Mouse (Mus musculus) heart, postnatal 14 days (tissue): Measurements from ENCODE around the gene Chn2. TPM values are rescaled to one million over a fixed set of nuclear protein-coding genes. Genes with fewer than 3 reads are reported as not detected.
"Not testable (repeated sequence)": the region's sequence is repeated elsewhere in the genome, so short reads cannot be mapped to it uniquely, and the experiment has no call there.

Experiments
- DNase-seq, 2 experiments: peaks; one replicate each; pipeline ENCODE4 v3.0.0; 2021 to 2022
- intact Hi-C: fragments of 180-260 bp; cut with DNase I; formaldehyde crosslinking; loops from one replicate; pipeline ENCODE4 v1.15.1; 2025
- total RNA-seq, 2 experiments: library from RNA; stranded (reverse); gene quantifications; 2 replicates each; pipeline ENCODE4 v1.2.3; 2021

The Chn2 gene
- total RNA-seq, 2 experiments from 2014 or later = 3.7 to 4.3 TPM

GRCm38 (mm10) chr6:54177081-54177480 lies 137.7 kb downstream of the Chn2 start:
- intact Hi-C loops, DNase-seq: not testable (repeated sequence)

- intact Hi-C loops = no loop called here
- no peak for DNase-seq
Observed at GRCm38 (mm10) chr6:54179056-54179873, 139.9 kb downstream of the Chn2 start.

GRCm38 (mm10) chr6:54179874-54180212 lies 140.5 kb downstream of the Chn2 start:
- no peak for DNase-seq
- intact Hi-C loops = no loop called here

- DNase-seq = no peak
- intact Hi-C loops = no loop called here
Observed at GRCm38 (mm10) chr6:54183825-54184578, 144.6 kb downstream of the Chn2 start.

DNA sequence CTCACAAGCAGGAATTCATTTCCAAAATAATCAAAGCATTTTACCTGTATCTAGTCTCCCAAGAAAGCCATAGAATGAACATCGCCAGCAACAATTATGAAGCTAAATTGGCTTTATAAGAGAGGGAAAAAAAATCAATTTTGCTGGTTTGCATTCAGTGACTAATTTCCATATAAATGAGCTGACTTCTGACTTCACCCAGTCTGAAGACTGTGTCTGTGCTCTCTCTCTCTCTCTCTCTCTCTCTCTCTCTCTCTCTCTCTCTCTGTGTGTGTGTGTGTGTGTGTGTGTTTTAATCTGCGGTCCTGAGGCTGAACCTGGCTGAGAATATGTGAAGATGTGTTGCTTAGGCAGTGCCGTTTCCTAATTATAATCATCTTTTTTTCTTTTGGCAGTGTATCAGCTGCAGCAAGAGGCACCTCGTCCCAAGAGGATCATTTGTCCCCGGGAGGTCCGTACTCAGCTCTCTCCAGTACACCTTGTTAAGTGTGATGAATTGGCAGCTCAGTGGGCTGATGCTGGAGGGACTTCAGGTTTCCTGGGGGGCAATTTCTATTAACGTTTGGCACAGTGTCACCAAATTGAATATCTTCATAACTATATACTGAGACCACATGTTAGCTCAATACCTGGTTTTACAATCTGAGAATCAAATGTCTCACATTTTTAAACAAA lies 154.4 kb downstream of the Chn2 start:
- no peak for DNase-seq
- intact Hi-C loops = no loop called here

DNA sequence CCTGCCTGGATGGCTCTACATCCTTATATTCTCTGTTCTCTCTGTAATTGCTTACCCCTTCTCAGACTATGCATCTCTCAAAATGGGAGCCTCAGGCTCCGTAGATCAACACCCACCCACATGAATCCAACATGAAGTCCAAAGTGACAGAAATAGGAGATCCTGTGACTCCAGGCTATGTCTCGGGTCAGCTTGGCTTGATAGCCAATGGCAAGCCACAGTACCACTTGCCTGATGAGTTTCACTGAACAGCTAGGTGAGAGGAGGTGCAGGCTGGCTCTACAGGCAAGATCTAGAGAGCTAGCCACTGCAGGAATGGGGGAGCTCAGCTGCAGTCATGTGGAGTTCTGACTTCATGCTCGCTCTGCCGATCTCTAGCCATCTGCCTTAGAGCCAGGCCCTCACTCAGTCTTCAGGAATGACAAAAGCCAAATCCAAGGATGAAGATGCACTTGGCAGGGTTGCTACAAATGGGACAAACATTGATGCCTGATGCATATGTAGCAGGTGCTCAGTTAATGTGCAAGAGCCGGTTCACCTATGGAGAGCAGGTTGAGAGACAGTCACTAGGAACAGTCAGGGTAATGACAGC lies 158.6 kb downstream of the Chn2 start:
- no peak for DNase-seq
- intact Hi-C loops = no loop called here

DNA sequence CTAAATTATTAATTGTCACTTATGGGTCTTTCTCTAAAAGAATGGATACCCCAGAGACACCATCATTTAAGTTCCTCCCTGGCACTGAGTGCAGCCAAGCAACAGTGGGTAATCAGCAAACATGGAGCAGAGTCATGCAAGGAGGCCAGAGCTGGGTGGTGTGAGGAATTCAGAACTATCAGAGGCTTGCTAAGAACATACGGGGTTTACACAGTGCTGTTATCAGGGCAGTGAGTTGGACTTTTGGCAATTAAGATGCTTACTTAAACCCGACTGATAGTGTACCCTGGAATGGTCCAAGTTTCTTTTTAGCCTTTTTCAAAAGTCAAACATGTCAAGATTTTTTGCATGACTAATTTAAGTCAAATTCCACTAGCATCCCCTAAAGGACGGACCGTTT lies 160.2 kb downstream of the Chn2 start:
- DNase-seq = no peak
- intact Hi-C loops = no loop called here

GRCm38 (mm10) chr6:54200031-54200722 lies 160.8 kb downstream of the Chn2 start:
- no peak for DNase-seq
- intact Hi-C loops = no loop called here

DNA sequence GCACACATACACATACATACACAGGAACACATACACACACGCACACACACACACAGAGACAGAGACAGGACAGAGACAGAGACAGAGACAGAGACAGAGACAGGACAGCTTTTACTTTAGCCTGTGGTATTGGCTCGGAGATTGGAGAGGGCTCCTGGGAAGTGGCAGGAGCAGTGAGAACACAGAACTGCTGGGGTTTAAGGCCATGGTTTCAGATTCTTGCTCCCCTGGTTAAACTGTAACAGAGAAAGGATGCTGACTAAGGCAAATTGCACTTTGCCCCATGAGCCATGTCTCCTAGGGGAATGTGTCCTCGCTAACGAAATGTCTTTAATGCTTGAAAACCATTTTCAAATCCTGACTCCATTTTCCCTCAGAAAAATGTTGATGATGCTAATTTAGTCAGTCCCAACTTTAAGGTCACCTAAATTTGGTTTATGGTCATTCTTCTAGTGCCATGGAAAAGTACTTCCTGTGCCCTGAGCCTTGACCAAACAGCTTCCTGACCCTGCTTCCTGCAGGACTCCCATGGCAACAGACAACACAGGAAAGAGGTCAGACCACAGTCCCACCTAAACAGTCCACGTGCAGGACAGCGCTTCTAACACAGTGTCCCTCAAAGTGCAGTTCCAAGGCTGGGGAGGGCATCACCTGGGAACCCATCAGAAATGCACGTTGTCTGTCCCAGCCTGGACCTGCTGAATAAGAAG lies 163.1 kb downstream of the Chn2 start:
- intact Hi-C loops = no loop called here
- DNase-seq = no peak

DNA sequence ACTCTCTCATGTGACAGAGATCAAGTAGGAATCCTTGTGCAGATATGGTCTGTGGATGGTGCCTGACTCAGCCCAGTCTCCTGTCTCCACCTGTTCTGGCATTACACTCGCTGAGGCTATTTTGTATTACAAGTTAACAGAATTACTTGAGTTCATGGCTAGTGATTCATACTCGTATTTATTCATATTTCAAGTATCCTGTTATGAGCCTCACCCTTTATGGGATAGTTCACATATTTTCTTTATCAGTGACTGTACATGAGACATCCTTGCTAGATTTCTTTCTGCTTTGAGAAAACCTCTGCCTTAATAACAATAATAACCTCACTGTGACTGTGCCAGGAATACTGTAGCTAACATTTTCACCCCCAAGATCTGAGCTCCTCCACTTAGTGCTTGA lies 164.0 kb downstream of the Chn2 start:
- DNase-seq = no peak
- intact Hi-C loops = no loop called here

DNA sequence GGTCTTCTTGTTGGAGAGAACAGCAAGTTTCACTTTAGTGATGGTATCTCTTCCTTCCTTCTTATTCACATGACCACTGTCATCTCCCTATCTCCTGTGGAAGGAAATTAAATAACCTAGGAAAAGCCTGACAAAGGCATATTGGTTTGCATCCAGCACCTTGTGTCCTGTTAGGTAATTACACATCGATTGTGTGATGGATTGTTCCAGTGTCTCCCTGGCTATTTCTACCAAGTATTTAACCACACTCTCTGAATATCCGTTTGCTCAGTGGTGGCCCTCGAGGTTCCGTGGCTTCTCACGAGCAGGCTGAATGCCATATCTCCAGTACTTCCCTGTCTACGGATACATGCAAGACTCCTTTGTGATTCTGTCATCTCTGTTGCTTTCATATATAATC lies 164.6 kb downstream of the Chn2 start:
- intact Hi-C loops = no loop called here
- DNase-seq = no peak

DNA sequence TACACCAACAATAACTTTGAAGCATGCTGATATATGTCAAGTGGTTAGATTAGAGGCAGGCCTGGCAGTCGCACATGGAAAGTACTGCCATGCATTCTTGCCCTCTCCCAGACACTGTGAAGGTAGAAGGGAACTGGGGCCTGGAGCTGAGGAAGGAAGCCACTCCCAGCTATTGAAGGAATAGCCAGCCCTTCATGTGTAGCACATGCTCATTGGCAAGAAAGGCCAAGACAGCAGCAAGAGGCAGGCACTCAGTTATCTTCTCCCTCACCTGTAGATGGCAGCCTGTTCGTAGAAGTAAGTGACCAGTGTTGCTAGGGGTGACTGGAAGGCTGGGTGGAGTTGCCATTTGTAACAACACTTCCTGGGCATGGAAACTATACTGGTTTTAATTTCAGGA lies 165.6 kb downstream of the Chn2 start:
- no peak for DNase-seq
- intact Hi-C loops = no loop called here

GRCm38 (mm10) chr6:54205471-54205870 lies 166.1 kb downstream of the Chn2 start:
- no peak for DNase-seq
- intact Hi-C loops = no loop called here

- intact Hi-C loops = no loop called here
Observed at GRCm38 (mm10) chr6:54206221-54206738, 166.9 kb downstream of the Chn2 start.

GRCm38 (mm10) chr6:54208786-54209185 lies 169.4 kb downstream of the Chn2 start:
- intact Hi-C loops = no loop called here
- no peak for DNase-seq

More at GRCm38 (mm10) chr6:54206221-54206738, 166.9 kb downstream of the Chn2 start:
- DNase-seq = no peak

DNA sequence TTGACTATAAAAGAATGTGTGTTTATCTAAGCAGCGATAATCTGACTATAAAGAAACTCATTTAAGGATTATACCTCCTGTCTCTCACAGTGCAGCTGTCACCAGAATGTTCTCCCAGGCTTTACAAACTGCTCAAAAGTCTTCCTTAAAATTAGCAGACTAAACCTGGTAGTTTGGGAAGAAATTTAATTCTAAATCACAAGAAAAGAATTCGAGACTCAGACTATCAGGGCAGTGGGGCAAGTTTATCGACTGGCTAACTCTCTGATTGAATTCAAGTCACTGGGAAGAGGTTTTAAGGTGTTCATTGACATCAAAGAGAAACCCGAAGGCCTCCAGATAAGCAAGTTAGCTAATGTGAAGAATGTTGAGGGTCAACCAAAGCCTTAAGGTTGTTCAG lies 171.6 kb downstream of the Chn2 start:
- intact Hi-C loops = no loop called here
- no peak for DNase-seq

- intact Hi-C loops = no loop called here
- no peak for DNase-seq
Observed at GRCm38 (mm10) chr6:54211939-54212338, 172.6 kb downstream of the Chn2 start.

GRCm38 (mm10) chr6:54213743-54214142 lies 174.4 kb downstream of the Chn2 start:
- intact Hi-C loops = no loop called here
- no peak for DNase-seq

DNA sequence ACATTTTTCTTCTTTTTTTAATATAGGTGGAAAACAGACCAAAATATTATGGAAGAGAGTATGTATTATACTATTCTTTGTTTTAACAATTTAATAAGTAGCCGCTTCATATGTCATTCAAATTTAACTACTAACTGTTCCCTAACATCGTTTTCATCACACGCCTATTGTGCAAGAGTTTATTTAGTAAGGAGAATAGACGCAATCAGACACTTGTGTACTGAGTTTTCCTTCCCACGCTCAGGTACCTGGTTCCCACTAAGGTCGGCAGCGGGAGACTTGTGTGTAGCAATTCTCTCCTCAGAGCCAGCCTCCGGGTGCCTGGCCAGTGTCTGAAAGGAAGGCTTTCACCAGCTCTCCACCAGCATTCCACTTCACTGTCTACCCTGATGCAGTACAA lies 176.3 kb downstream of the Chn2 start:
- no peak for DNase-seq
- intact Hi-C loops = no loop called here

DNA sequence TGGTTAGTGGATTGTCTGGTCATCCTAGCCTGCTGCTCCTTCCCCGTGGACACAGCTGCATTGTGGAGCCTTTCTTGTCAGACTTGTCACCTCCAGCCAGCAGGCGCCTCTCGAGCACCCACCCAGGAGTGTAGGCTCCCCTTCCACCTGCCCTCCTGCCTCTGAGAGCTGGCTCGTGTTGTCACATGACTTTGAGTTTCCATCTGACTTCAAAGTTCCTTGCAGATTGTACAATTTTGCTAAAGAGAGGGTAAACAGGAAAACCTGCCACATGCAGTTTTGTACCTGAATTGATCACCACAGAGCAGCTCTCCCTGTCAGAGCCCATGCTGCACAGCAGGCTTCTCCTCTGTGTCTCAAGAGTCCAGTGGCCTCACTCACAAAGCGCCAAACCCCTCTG lies 177.2 kb downstream of the Chn2 start:
- intact Hi-C loops = no loop called here
- no peak for DNase-seq
